In genomic region chr16:37617695-37618094, GRCm38 (mm10) we compare ENCODE assay signal across 7 mouse cellular contexts. TPM values are rescaled to one million over a fixed set of nuclear protein-coding genes. Genes with fewer than 3 reads are reported as not detected.
DNase-seq lines count a peak whose midpoint lies in the region; ATAC-seq and TF ChIP-seq lines count a peak whose summit lies in the region.

No protein-coding gene starts in this region.

- peak; percentile 49; the same call in 1 of the 2 replicates for ATAC-seq in heart, postnatal 0 days (ENCODE audit: insufficient read depth, low read depth)
- ATAC-seq in intestine, embryonic 15.5 days: no peak

- 0 out of 2 replicates have a peak, but pooled peaks have one; percentile 37 for TF ChIP-seq EP300 in heart, postnatal 0 days (IDR thresholded peaks at IDR 0.05; ENCODE audit: low read depth)

- TF ChIP-seq CTCF in brain, embryonic 14.5 days (IDR thresholded peaks at IDR 0.05; ENCODE audit: borderline replicate concordance, extremely low read depth, insufficient read depth, insufficient read length): no peak
- TF ChIP-seq CTCF in heart, postnatal 0 days (IDR thresholded peaks at IDR 0.05; ENCODE audit: low read depth): no peak

- peak overlapping the region; percentile 71 for H3K27ac ChIP-seq in heart, postnatal 0 days (ENCODE audit: low read depth)
- no peak overlapping the region for H3K27ac ChIP-seq in intestine, embryonic 15.5 days

- H3K27me3 ChIP-seq in heart, postnatal 0 days (ENCODE audit: control insufficient read depth, insufficient read depth, low read length): no peaks in the 10 kb centered on the region
- no peaks in the 10 kb centered on the region for H3K27me3 ChIP-seq in intestine, embryonic 15.5 days (replicated peaks)

- no peaks in the 10 kb centered on the region for H3K9me3 ChIP-seq in heart, postnatal 0 days (replicated peaks; ENCODE audit: control insufficient read depth, low read length)
- no peaks in the 10 kb centered on the region for H3K9me3 ChIP-seq in intestine, embryonic 15.5 days

- DNase-seq in brain, embryonic 14.5 days (ENCODE audit: low read depth): peak; percentile 56
- peak; percentile 58 to 59 for DNase-seq in cerebellum, adult 18-20 months
- DNase-seq in heart, postnatal 0 days (ENCODE audit: low spot score): no peak
- DNase-seq in left cerebral cortex, postnatal 4 days: peak; percentile 61
- DNase-seq in c-Kit-positive CD71-positive TER-119-positive erythroid progenitor cells, embryonic 14.5 days (ENCODE audit: low spot score): no peak
- DNase-seq in thymus, postnatal 4 days: no peak

- H3K4me2 ChIP-seq in heart, postnatal 0 days (ENCODE audit: low read depth, low read length): no peak overlapping the region
- no peak overlapping the region for H3K4me2 ChIP-seq in intestine, embryonic 15.5 days (replicated peaks)

- no peak overlapping the region for H3K4me3 ChIP-seq in heart, postnatal 0 days (ENCODE audit: low read depth, low read length)
- H3K4me3 ChIP-seq in intestine, embryonic 15.5 days (replicated peaks): no peak overlapping the region

- intact Hi-C loops in left cerebral cortex, postnatal 4 days (cut with DNase I): no loop called here

- H3K36me3 ChIP-seq in heart, postnatal 0 days (replicated peaks; ENCODE audit: control insufficient read depth, insufficient read depth, low read length): no peaks in the 10 kb centered on the region
- H3K36me3 ChIP-seq in intestine, embryonic 15.5 days: no peaks in the 10 kb centered on the region

- 21% methylated on average over 3 of the region's 3 CpGs for WGBS in heart, postnatal 0 days
- WGBS in intestine, embryonic 15.5 days: 34% methylated on average over 3 of the region's 3 CpGs

- H3K9ac ChIP-seq in heart, postnatal 0 days (replicated peaks; ENCODE audit: low read depth, low read length): no peak overlapping the region
- no peak overlapping the region for H3K9ac ChIP-seq in intestine, embryonic 15.5 days

- H3K4me1 ChIP-seq in heart, postnatal 0 days (ENCODE audit: control insufficient read depth, insufficient read depth): peaks cover 13% of the 10 kb centered on the region; the same call in 1 of the 2 replicates
- H3K4me1 ChIP-seq in intestine, embryonic 15.5 days (replicated peaks): 0 out of 2 replicates have a peak, but pooled peaks cover 4% of the 10 kb centered on the region

- no peak for TF ChIP-seq POLR2A in brain, embryonic 14.5 days (IDR thresholded peaks at IDR 0.05; ENCODE audit: borderline replicate concordance, extremely low read depth, insufficient read depth, insufficient read length, poor library complexity, severe bottlenecking)

RNA-seq across cellular contexts. Expression of gene Ndufb4, which starts 36.6 kb away (rescaled TPM):
- 41.7 and 67.5 TPM in 2 replicates for polyA plus RNA-seq in brain, embryonic 14.5 days (2012; rRNA removed)
- total RNA-seq in heart, postnatal 0 days (2014; rRNA removed; ENCODE audit: low replicate concordance): 98.7 and 107 TPM in 2 replicates
- polyA plus RNA-seq in heart, postnatal 0 days (2015; fragmentation: Nextera tagmentation; extraction: Ambion mirVana): 242 and 274 TPM in 2 replicates
- total RNA-seq in left cerebral cortex, postnatal 4 days (2021): 10 to 100 TPM; 64.8 to 76.0 TPM
- polyA plus RNA-seq in intestine, embryonic 15.5 days (2015; fragmentation: Nextera tagmentation; extraction: Ambion mirVana): 58.4 and 71.7 TPM in 2 replicates

RNA-seq across cellular contexts. Expression of gene Hgd, which starts 37.7 kb away (rescaled TPM):
- 0.07 and 0.18 TPM in 2 replicates for polyA plus RNA-seq in brain, embryonic 14.5 days (2012; rRNA removed)
- not detected in 2 replicates for total RNA-seq in heart, postnatal 0 days (2014; rRNA removed; ENCODE audit: low replicate concordance)
- polyA plus RNA-seq in heart, postnatal 0 days (2015; fragmentation: Nextera tagmentation; extraction: Ambion mirVana): 0.18 TPM in 1 of 2 replicates, not detected in the other
- total RNA-seq in left cerebral cortex, postnatal 4 days (2021): not detected
- polyA plus RNA-seq in intestine, embryonic 15.5 days (2015; fragmentation: Nextera tagmentation; extraction: Ambion mirVana): 1.0 and 1.4 TPM in 2 replicates

Comparison
In these comparisons a context has a peak if more than half of its experiments do, and no peak if none do; other contexts are left out.
1. DNase-seq: peak in brain, embryonic 14.5 days (single experiment), cerebellum, adult 18-20 months (2 of 2) and left cerebral cortex, postnatal 4 days (single experiment); none in heart, postnatal 0 days (single experiment), c-Kit-positive CD71-positive TER-119-positive erythroid progenitor cells, embryonic 14.5 days (single experiment) and thymus, postnatal 4 days (single experiment).